10 mouse cellular contexts compared by ENCODE assay signal in the genomic region with DNA sequence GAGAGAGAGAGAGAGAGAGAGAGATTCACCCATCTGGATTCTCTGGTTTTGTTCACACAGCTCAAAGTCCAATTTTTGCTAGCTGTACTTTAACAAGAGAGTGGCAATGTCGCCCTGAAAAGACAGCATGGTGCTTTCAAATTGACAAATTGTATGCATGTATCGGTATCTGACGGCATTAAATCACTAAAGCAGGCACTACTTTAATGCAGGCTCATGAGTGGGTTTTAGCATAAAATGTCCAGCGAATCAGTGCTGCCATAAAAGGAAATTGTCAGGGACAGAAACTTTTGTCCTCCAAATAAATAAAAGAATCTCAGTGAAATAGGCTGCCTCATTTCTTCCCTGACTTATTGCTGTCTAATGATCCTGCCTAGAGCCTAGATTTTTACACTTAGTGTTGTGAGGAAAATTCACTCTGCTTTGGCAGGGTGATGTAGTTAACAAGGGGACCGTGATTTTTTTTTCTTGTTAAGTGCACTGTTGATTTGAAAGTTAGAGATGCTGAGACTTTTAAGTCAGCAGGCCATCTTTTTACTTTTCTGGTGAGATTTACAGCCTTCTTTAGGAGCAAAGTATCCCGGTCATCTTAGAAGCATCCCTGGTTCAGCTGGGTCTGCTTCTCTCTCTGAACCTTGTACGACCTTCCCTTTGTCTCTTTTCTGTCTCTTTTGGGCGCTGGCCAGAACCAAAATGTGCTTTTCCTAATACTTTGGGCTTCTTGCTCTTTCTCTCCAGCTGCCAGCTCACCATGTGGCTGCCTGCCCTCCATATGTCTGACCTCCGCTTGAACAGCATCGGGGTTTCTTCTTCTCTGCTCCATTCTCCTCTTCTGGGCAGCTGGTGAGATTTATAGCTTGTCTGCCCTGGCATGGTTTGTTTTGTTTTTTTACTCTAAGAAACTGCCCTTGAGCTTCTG.
DNase-seq lines count a peak whose midpoint lies in the region; ATAC-seq and TF ChIP-seq lines count a peak whose summit lies in the region.
"Had no signal": no experiment of that assay in that cellular context is flagged by ENCODE, and none has a peak within 500 bp of the region (broad histone marks: within the 10 kb centered on the region; RNA-seq: fewer than 3 reads in every experiment).

No protein-coding gene starts in this region.

- no peak overlapping the region for H3K9ac ChIP-seq in limb, embryonic 14.5 days (ENCODE audit: low read depth, low read length, severe bottlenecking)
- H3K9ac ChIP-seq: embryonic facial prominence, embryonic 13.5 days had no signal

- 0 out of 2 replicates have a peak, but pooled peaks have one; percentile 44 for ATAC-seq in limb, embryonic 14.5 days (ENCODE audit: low FRiP score, low read depth)
- ATAC-seq: lung, postnatal 0 days had no signal

- H3K9me3 ChIP-seq in limb, embryonic 14.5 days (ENCODE audit: control insufficient read depth, low read length) = no peaks in the 10 kb centered on the region
- H3K9me3 ChIP-seq: embryonic facial prominence, embryonic 13.5 days had no signal

- no peak overlapping the region for H3K4me3 ChIP-seq in limb, embryonic 14.5 days (replicated peaks; ENCODE audit: low read length)
- H3K4me3 ChIP-seq: embryonic facial prominence, embryonic 13.5 days had no signal

- H3K27me3 ChIP-seq in limb, embryonic 14.5 days (ENCODE audit: control insufficient read depth, insufficient read depth, low read length) = no peaks in the 10 kb centered on the region
- H3K27me3 ChIP-seq: embryonic facial prominence, embryonic 13.5 days had no signal

- WGBS in limb, embryonic 14.5 days = 38% methylated on average over 10 of the region's 10 CpGs

- H3K4me1 ChIP-seq in limb, embryonic 14.5 days (ENCODE audit: control insufficient read depth, insufficient read depth, low read length) = peaks cover 7% of the 10 kb centered on the region; the same call in 1 of the 2 replicates
- H3K4me1 ChIP-seq: embryonic facial prominence, embryonic 13.5 days had no signal

- no peak overlapping the region for H3K4me2 ChIP-seq in limb, embryonic 14.5 days (replicated peaks; ENCODE audit: low read depth, low read length, severe bottlenecking)
- H3K4me2 ChIP-seq: embryonic facial prominence, embryonic 13.5 days had no signal

- TF ChIP-seq POLR2A in limb, embryonic 14.5 days (IDR thresholded peaks at IDR 0.05; ENCODE audit: borderline replicate concordance, extremely low read depth, insufficient read depth, insufficient read length) = no peak

- H3K27ac ChIP-seq in limb, embryonic 14.5 days (replicated peaks; ENCODE audit: low read depth, low read length) = no peak overlapping the region
- H3K27ac ChIP-seq: embryonic facial prominence, embryonic 13.5 days had no signal

- DNase-seq in adrenal gland, postnatal 14 days = peak; percentile 14
- DNase-seq in adrenal gland, adult 18-20 months (ENCODE audit: low spot score in 2 of 2) = no peak
- peak; percentile 6 for DNase-seq in kidney, adult 9 months
- no peak for DNase-seq in kidney, adult 11 months
- DNase-seq in embryo, embryonic 11 days = peak; percentile 27
- peak; percentile 41 for DNase-seq in limb, embryonic 14.5 days (ENCODE audit: low spot score)
- no peak for DNase-seq in heart, adult 18-20 months
- DNase-seq in urinary bladder, postnatal 25 days (ENCODE audit: low spot score) = no peak

- no peaks in the 10 kb centered on the region for H3K36me3 ChIP-seq in limb, embryonic 14.5 days (ENCODE audit: control insufficient read depth, insufficient read depth, low read length)
- H3K36me3 ChIP-seq: embryonic facial prominence, embryonic 13.5 days had no signal

Comparison
In these comparisons a context has a peak if more than half of its experiments do, and no peak if none do; other contexts are left out.
1. DNase-seq: peak in adrenal gland, postnatal 14 days (single experiment), kidney, adult 9 months (single experiment), embryo, embryonic 11 days (single experiment) and limb, embryonic 14.5 days (single experiment); none in adrenal gland, adult 18-20 months (0 of 2), kidney, adult 11 months (single experiment), heart, adult 18-20 months (0 of 2) and urinary bladder, postnatal 25 days (single experiment).